Mouse (Mus musculus) CD4-positive, CD25-positive, alpha-beta regulatory T cell, adult 4 months (primary cell): ENCODE measurements around the gene Fgfr1op. TPM values are rescaled to one million over a fixed set of nuclear protein-coding genes. Genes with fewer than 3 reads are reported as not detected.
A peak's percentile ranks its signal among the peaks of the same experiment; 100 is the strongest.

Experiments
- ATAC-seq: one replicate; pipeline ENCODE4 v1.8.0; 2017
- polyA plus RNA-seq, 2 experiments: library from polyadenylated mRNA; unstranded; fragments of 100-300 nt; shearing (Covaris generic); gene quantifications; one replicate each; pipeline ENCODE4 v1.2.1; 2017

The Fgfr1op gene
- polyA plus RNA-seq, 2 experiments from 2014 or later = 24.8 to 27.1 TPM

DNA sequence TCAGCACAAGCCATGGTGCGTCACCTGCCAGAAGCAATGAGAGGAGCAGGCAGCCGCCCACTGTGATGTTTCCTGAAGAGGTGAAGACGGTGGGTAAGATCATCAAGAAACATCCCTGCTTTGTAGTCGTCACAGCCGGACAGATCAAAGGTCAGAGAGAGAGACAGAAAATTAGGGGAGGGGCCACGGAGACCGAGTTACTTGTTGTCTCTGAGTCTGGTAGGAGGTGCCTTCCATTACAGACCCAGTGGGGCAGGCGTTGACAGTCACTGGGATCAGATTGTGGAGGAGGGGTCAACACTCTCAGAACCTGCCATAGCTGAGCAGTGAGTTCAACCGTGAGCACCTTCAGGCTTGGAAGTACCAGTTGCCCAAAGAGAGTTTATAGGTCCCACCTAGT, 63.3 kb downstream of the Fgfr1op start:
- ATAC-seq = no peak

DNA sequence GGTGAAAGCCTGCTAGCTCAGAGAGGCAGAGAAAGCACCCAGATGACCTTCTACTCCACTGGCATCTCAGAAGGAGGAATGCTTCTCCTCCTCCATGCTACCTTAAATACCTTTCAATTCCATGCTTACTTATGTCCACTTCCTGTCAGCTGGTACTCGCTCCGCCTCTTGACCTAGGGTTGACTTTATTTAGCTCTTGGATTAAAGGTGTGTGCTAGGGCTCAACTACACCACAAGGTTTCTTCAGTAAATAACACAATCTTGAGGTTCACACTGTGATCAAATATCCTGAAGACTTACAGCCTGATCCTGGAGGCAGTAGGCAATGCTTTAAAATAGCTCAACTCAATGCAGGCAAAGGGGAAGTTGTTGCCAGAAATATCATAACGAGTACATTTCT, 64.3 kb downstream of the Fgfr1op start:
- ATAC-seq = no peak

DNA sequence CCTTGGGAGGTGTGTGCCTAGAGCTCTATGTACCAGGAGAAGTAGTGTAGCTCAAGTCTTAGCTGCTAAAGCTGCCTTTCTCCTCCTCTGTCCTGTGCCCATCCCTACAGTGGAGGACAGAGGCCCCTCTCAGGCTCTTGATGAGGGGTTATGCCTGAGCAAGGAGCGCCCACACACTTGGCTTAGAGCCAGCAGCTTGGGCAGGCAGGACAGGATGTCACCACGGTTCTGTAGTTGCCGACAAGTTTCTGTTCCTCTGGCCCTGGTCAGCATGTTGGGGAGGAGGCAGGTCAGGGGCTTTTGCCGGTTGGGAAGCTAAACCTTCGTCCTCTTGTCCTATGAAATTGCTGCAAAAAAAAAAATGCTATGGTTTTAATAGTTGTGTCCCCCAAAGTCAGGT, 66.8 kb downstream of the Fgfr1op start:
- no peak for ATAC-seq

GRCm38 (mm10) chr17:8233618-8234214, 68.4 kb downstream of the Fgfr1op start:
- ATAC-seq = peak; percentile 71

DNA sequence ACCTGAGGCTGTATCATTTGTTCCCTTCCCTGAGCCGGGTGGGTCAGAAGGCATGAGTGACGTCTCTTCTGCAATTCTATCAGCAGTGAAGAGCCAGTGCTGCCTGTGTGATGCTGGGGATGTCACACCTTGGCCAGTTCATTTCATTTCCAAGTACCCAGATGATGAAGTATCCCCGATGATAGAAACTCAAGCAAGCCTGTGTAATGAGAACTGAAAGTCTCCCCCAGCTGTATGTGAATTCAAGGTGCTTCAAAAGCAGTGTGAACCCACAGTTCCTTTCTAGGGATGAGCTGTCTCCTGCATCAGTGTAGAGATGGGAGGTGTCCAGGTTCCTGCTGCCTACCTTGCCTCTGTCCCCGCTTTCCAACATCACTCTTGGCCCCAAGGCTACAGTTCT, 69.2 kb downstream of the Fgfr1op start:
- ATAC-seq = no peak

GRCm38 (mm10) chr17:8235743-8236142, 70.4 kb downstream of the Fgfr1op start, which contains the start of gene Ccr6:
Gene Ccr6, plus strand, starts transcription at chr17:8236043.
- ATAC-seq = no peak

DNA sequence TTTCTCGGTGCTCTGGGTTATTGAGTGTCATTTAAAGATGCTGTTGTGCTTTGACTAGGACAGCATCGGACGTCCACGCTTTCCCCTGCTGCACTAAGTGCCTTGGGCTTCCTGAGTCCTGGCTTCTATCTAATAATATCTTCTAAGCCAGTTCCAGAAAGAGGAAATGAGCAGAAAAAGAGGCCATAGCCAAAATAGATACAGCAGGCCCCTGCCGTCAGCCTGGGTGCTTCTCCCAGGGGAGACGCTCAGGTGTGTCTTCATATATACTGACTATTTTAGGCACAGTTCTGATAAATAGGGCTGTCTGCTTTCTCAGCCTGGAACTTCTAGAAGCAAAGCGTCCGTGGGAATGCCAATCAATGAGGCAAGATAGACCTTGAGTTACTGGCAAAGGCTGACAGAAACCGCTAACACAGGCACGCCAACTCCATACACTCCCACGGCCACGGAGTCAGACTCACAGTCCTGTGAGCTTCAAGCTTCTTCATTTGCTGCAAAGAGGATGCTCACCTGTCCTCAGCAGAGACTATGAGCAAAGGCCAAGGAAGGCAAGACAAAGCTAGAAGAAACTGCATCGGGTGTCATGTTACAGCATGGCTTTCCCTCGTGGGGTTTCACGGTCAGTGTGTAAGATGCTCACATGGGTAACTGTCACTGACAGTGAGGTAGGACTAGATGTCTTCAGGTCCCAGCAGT, 72.9 kb downstream of the Fgfr1op start:
- no peak for ATAC-seq

- no peak for ATAC-seq
Observed at GRCm38 (mm10) chr17:8239561-8239960, 74.3 kb downstream of the Fgfr1op start.

- ATAC-seq = peak; percentile 48
Observed at GRCm38 (mm10) chr17:8240517-8240916, 75.2 kb downstream of the Fgfr1op start.

- no peak for ATAC-seq
Observed at GRCm38 (mm10) chr17:8241645-8242044, 76.3 kb downstream of the Fgfr1op start.

- peak; percentile 38 for ATAC-seq
Observed at GRCm38 (mm10) chr17:8242186-8242585, 76.9 kb downstream of the Fgfr1op start.

DNA sequence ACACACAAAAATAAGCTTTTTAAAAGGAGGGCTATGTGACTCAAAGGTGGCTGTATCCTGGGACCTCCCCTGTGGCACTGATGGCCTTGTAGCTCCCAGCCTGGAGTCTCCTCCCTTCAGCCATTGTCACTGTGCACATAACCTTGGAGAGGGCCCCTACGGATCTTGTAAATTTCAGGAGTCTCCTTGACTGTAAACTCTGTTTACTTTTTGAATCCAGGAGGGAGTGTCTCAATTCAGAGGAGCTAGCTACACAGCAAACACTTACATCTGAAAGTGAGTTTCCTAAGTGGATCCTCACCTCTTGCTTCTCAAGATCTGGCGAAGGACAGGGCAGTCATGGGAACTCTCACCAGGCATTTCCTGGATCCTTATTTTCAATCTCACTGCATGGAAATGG, 78.8 kb downstream of the Fgfr1op start:
- no peak for ATAC-seq

DNA sequence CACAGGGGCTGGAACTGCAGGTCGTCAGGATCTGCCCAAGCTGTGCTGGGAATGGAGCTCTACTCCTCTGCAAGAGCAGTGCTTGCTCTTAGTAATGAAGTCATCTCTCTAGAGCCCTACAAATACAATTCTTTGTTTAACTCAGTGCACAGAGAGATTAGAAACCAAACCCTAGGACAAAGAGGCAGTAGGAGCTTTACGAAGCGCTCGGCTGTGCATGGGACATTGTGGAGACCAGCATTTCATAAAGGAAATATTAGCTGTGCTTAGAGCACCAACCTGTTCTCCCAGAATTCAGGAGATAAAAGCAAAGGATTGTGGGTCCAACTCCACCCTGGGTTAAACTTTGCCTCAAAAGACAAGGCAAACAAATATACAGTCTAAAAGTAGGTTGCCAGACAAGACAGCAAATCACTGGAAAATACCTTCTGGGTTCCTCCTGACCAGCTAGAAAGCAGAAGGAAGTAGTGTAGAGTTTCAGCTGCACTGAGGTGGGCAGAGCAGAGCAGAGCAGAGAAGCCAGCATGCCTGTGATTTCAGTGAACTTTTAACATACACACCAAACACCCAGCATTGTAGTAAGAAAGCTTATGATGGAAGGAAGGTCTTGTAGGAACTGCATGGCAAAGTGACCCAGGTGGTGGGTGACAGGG, 80.9 kb downstream of the Fgfr1op start:
- no peak for ATAC-seq

Other genes starting within 250 kb of the Fgfr1op start
- 100 to 1,000 TPM; 108 to 131 TPM for gene Tagap, start 239.5 kb upstream of the Fgfr1op start, polyA plus RNA-seq
- 10 to 100 TPM; 24.2 to 34.8 TPM for gene Rsph3a, start 219.9 kb upstream of the Fgfr1op start, polyA plus RNA-seq
- gene Gm49673, start 17.7 kb upstream of the Fgfr1op start, polyA plus RNA-seq = not detected
- gene Rnaset2a, start 17.4 kb upstream of the Fgfr1op start, polyA plus RNA-seq = 10 to 100 TPM; 42.6 to 47.1 TPM
- gene Ccr6, start 70.5 kb downstream of the Fgfr1op start, polyA plus RNA-seq = 100 to 1,000 TPM in 1 of 2 experiments, 10 to 100 TPM in 1; 90.4 to 125 TPM
- 100 to 1,000 TPM; 183 to 184 TPM for gene Mpc1, start 117.4 kb downstream of the Fgfr1op start, polyA plus RNA-seq
- gene Sft2d1, start 145.6 kb downstream of the Fgfr1op start, polyA plus RNA-seq = 100 to 1,000 TPM; 129 to 135 TPM
- not detected for gene Prr18, start 172.0 kb downstream of the Fgfr1op start, polyA plus RNA-seq
- 1 to 10 TPM in 1 of 2 experiments, under 1 TPM in 1; 0.51 to 2.7 TPM for gene T2, start 190.5 kb downstream of the Fgfr1op start, polyA plus RNA-seq